Mouse (Mus musculus): ENCODE results near the gene Zfp738.

GRCm38 (mm10) chr13:67686971-67687370 lies at the start of gene Zfp738:
- no peak for TF ChIP-seq EP300 (optimal IDR thresholded peaks at IDR 0.05)
- no peak for TF ChIP-seq CTCF (IDR thresholded peaks at IDR 0.05; ENCODE audit: low read depth)
